Mouse (Mus musculus) heart, adult 2 months (tissue): Measurements from ENCODE around the gene Vangl1. TPM values are rescaled to one million over a fixed set of nuclear protein-coding genes. Genes with fewer than 3 reads are reported as not detected.

Experiments
- DNase-seq, 2 experiments: peaks; one replicate each; pipeline ENCODE4 v3.0.0; 2021
- H3K27ac ChIP-seq: fragments of 200-600 bp; 2 replicates; pipeline ENCODE4 v1.8.1; 2022
- H3K27me3 ChIP-seq: fragments of 200-500 bp; 2 replicates; pipeline ENCODE4 v1.6.1; 2012; ENCODE audit warnings: mild to moderate bottlenecking, low read length, inconsistent platforms, mixed read lengths; ENCODE audit not compliant: control insufficient read depth, insufficient read depth
- H3K36me3 ChIP-seq: fragments of 200-500 bp; 2 replicates; pipeline ENCODE4 v1.6.1; 2012; ENCODE audit warnings: low read length, inconsistent platforms; ENCODE audit not compliant: control insufficient read depth, insufficient read depth
- H3K4me1 ChIP-seq: fragments of 200-500 bp; 2 replicates; pipeline ENCODE4 v1.6.1; 2011; ENCODE audit warnings: low read length; ENCODE audit not compliant: control insufficient read depth, insufficient read depth
- H3K4me3 ChIP-seq: fragments of 200-600 bp; 2 replicates; pipeline ENCODE4 v1.8.1; 2022
- H3K79me2 ChIP-seq: fragments of 200-500 bp; replicated peaks from 2 replicates; pipeline ENCODE4 v1.6.1; 2012; ENCODE audit warnings: mild to moderate bottlenecking, inconsistent platforms, low read length, moderate library complexity, mixed read lengths; ENCODE audit not compliant: control insufficient read depth, insufficient read depth
- H3K9ac ChIP-seq: fragments of 200-500 bp; 2 replicates; pipeline ENCODE4 v1.6.1; 2012; ENCODE audit warnings: low read depth, mild to moderate bottlenecking, control low read depth, inconsistent platforms, low read length, mixed read lengths
- CTCF ChIP-seq: fragments of 200-600 bp; IDR thresholded peaks from 2 replicates; pipeline ENCODE4 v1.8.1; 2022; ENCODE audit warnings: antibody characterized with exemption, mild to moderate bottlenecking, moderate library complexity
- EP300 ChIP-seq: fragments of 200-500 bp; IDR thresholded peaks from 2 replicates; pipeline ENCODE4 v1.6.1; 2011; ENCODE audit warnings: low read depth, low read length, control low read depth; ENCODE audit not compliant: insufficient read depth
- POLR2A ChIP-seq: fragments of 200-500 bp; IDR thresholded peaks from 2 replicates; pipeline ENCODE4 v1.6.1; 2011; ENCODE audit warnings: mild to moderate bottlenecking, low read depth, low read length, control low read depth; ENCODE audit not compliant: insufficient read depth
- WGBS: fragments of 180-500 bp; shearing (Covaris S2); methylation state at CpG from one replicate; pipeline ENCODE4 v1.1.7; 2018; 5-methylcytosine and 5-hydroxymethylcytosine counted together
- intact Hi-C: fragments of 180-260 bp; cut with DNase I; formaldehyde crosslinking; loops from one replicate; pipeline ENCODE4 v1.15.1; 2025
- polyA plus RNA-seq: library from polyadenylated mRNA; depleted of rRNA; stranded (reverse); fragments of >200 nt; gene quantifications from 2 replicates; pipeline ENCODE4 v1.2.3, GENCODE M21; 2012
- total RNA-seq, 2 experiments: library from RNA; stranded (reverse); gene quantifications; 2 replicates each; pipeline ENCODE4 v1.2.3; 2021

Gene Vangl1
- total and polyA plus RNA-seq, 3 experiments = 9.7 to 15.9 (median 10.6) TPM

- no peak for TF ChIP-seq CTCF
- TF ChIP-seq EP300 = no peak
- TF ChIP-seq POLR2A = no peak
- no peak overlapping the region for H3K4me3 ChIP-seq
- H3K4me1 ChIP-seq = peaks cover 1% of the 10 kb centered on the region; the same call in 1 of the 2 replicates
- no peak for DNase-seq
- H3K79me2 ChIP-seq = no peaks in the 10 kb centered on the region
- peaks cover 4% of the 10 kb centered on the region; the same call in 1 of the 2 replicates for H3K36me3 ChIP-seq
- WGBS = 93% methylated on average over 9 of the region's 9 CpGs
- intact Hi-C loops = no loop called here
- H3K27me3 ChIP-seq = no peaks in the 10 kb centered on the region
- H3K9ac ChIP-seq = no peak overlapping the region
- H3K27ac ChIP-seq = no peak overlapping the region
Measured at GRCm38 (mm10) chr3:102131627-102132324, 72.7 kb downstream of the Vangl1 start.

DNA sequence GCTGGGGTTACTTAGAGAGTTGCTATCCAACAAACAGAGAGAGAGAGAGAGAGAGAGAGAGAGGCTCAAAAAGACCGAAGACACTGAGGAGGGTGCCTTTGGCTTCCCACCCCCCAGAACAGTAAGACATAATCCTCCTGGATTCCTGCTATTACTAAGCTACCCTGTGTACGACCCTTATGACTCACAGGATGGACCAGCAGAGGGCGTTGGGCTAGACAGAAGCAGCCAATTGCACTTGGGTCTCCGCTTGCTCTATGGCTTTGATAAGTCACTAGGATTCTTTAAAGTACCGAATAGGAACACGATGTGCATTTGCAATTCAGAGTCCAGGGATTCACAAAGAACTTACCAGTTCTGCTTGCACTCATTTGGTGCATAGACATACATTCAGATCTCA is 74.0 kb downstream of the Vangl1 start:
- DNase-seq = no peak
- H3K36me3 ChIP-seq = peaks cover 4% of the 10 kb centered on the region
- no peak overlapping the region for H3K4me3 ChIP-seq

DNA sequence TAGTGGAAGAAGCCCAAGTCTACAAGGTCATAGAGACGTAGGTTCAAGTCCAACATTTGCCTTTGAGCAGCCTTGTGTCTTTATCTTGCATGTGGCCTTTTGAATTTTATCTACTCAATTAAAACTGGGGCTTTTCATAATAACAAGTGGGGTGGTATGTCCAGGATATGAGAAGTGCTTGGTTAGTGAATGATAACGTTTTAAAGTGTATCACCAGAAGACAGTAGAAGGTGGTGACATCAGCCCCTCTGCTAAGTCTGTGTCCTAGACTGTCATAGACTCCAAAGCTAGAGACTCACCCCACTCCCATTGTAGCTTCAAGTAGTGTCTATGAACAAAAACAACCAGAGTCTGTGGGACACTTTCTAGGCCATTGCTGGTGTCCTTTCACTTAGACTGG is 76.3 kb downstream of the Vangl1 start:
- Histone ChIP-seq H3K9ac (no peak overlapping the region), H3K36me3 (peaks cover 4% of the 10 kb centered on the region), H3K4me3 (no peak overlapping the region), H3K79me2 (no peaks in the 10 kb centered on the region), H3K4me1 (peaks cover 1% of the 10 kb centered on the region; the same call in 1 of the 2 replicates), H3K27ac (no peak overlapping the region), H3K27me3 (no peaks in the 10 kb centered on the region)
- intact Hi-C loops = no loop called here
- no peak for DNase-seq
- TF ChIP-seq EP300 = no peak
- no peak for TF ChIP-seq CTCF
- no peak for TF ChIP-seq POLR2A
- whole genome bisulfite sequencing = 69% methylated on average over 2 of the region's 2 CpGs

More for the DNA sequence above, 74.0 kb downstream of the Vangl1 start:
- Histone ChIP-seq H3K4me1 (peaks cover 1% of the 10 kb centered on the region; the same call in 1 of the 2 replicates), H3K27me3 (no peaks in the 10 kb centered on the region), H3K79me2 (no peaks in the 10 kb centered on the region), H3K27ac (no peak overlapping the region), H3K9ac (no peak overlapping the region)
- WGBS = 50% methylated on average over 6 of the region's 6 CpGs
- TF ChIP-seq EP300 = no peak
- peak; percentile 54 for TF ChIP-seq CTCF
- no peak for TF ChIP-seq POLR2A
- intact Hi-C loops = no loop called here

DNA sequence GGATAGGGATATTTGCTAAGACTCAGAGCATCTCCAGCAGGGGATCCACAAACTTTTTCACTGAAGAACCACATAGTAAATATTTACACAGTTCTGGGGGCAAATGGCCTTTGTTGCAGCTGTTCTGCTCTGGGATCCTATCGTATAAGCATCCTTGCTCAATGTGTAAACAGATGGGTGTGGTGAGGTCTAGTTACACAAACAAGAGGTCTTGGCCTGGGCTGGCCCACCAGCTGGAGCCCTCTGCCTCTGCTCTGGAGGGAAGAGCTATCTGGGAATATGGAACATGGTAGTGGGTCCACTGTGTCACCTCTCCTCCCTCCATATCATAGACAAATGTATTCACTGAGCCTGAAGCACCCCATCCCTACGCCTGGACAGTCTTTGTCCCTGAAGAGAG is 77.4 kb downstream of the Vangl1 start:
- Histone ChIP-seq H3K36me3 (peaks cover 4% of the 10 kb centered on the region), H3K4me3 (no peak overlapping the region), H3K9ac (no peak overlapping the region), H3K27me3 (no peaks in the 10 kb centered on the region), H3K79me2 (no peaks in the 10 kb centered on the region), H3K27ac (no peak overlapping the region), H3K4me1 (peaks cover 1% of the 10 kb centered on the region; the same call in 1 of the 2 replicates)
- TF ChIP-seq POLR2A (no peak), EP300 (no peak), CTCF (no peak)
- 83% methylated on average over 2 of the region's 2 CpGs for WGBS
- intact Hi-C loops = no loop called here
- DNase-seq = no peak

- Histone ChIP-seq H3K27me3 (no peaks in the 10 kb centered on the region), H3K4me1 (peaks cover 1% of the 10 kb centered on the region; the same call in 1 of the 2 replicates), H3K9ac (no peak overlapping the region), H3K79me2 (no peaks in the 10 kb centered on the region), H3K36me3 (peaks cover 4% of the 10 kb centered on the region), H3K27ac (no peak overlapping the region), H3K4me3 (no peak overlapping the region)
- DNase-seq = no peak
- intact Hi-C loops = no loop called here
- TF ChIP-seq POLR2A = no peak
- no peak for TF ChIP-seq EP300
- no peak for TF ChIP-seq CTCF
- 74% methylated on average over 1 of the region's 1 CpGs for WGBS
Measured at GRCm38 (mm10) chr3:102125546-102125945, 78.9 kb downstream of the Vangl1 start.

GRCm38 (mm10) chr3:102123654-102124053 is 80.8 kb downstream of the Vangl1 start:
- Histone ChIP-seq H3K27me3 (no peaks in the 10 kb centered on the region), H3K9ac (no peak overlapping the region), H3K27ac (no peak overlapping the region), H3K79me2 (no peaks in the 10 kb centered on the region), H3K4me3 (no peak overlapping the region), H3K4me1 (no peaks in the 10 kb centered on the region), H3K36me3 (peaks cover 2% of the 10 kb centered on the region)
- intact Hi-C loops = loop anchor here (5.0 kb wide), 2 partner anchors 41 to 119 kb away; no protein-coding TSS in a partner anchor
- 52% methylated on average over 6 of the region's 6 CpGs for WGBS
- TF ChIP-seq CTCF (no peak), POLR2A (no peak), EP300 (no peak)
- DNase-seq = no peak
